Mouse (Mus musculus) heart, adult 8-10 months (tissue): Measurements from ENCODE around the gene Prss36. TPM values are rescaled to one million over a fixed set of nuclear protein-coding genes. Genes with fewer than 3 reads are reported as not detected.

ENCODE experiments used
- DNase-seq: peaks from one replicate; pipeline ENCODE4 v3.0.0; 2022; ENCODE audit warnings: low spot score
- total RNA-seq, 4 experiments: library from RNA; stranded (reverse); gene quantifications; 2 replicates each; pipeline ENCODE4 v1.2.4; 2022

Prss36 gene
- total RNA-seq, 4 experiments from 2014 or later: 8.7 to 10.4 (median 8.9) TPM

GRCm38 (mm10) chr7:127935028-127935722 is 11.3 kb downstream of the Prss36 start:
- peak; percentile 96 for DNase-seq

- DNase-seq: no peak
Observed at GRCm38 (mm10) chr7:127934075-127934474, 12.4 kb downstream of the Prss36 start.

DNA sequence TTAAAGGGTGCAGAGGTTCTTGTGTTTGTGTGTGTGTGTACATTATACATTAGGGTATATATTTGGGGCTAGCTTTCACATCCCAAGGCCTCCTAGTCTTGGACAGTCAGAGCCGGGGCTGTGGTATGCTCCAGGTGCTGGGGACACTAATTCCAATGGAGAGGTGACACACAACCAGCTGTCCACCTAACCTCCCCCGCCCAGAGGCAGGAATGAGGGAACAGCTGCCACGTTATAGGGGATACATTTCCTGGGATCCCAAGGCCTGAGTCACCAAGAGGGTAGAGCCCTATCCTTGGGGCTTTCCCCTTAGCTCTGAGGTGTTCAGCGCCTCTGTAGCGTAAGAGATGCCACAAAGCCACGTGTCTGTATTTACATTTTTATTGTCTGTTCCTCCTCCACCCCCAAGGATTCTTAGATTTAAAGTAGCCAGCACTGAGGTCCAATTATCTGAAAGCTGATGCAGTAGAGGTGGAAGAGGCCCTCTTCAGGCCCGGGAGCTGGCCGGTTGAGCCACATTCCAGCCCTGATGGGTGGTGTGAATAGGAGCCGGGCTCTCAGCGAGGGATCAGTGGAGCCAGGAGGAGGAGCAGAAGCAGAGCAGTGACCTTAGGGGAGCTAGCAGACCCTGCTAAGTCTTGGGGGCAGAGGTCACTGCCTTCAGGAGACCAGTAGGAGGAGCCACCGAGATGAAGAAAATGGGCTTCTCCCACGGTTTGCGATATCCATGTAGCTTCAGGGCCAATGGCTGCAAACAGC is 14.1 kb downstream of the Prss36 start:
- no peak for DNase-seq

DNA sequence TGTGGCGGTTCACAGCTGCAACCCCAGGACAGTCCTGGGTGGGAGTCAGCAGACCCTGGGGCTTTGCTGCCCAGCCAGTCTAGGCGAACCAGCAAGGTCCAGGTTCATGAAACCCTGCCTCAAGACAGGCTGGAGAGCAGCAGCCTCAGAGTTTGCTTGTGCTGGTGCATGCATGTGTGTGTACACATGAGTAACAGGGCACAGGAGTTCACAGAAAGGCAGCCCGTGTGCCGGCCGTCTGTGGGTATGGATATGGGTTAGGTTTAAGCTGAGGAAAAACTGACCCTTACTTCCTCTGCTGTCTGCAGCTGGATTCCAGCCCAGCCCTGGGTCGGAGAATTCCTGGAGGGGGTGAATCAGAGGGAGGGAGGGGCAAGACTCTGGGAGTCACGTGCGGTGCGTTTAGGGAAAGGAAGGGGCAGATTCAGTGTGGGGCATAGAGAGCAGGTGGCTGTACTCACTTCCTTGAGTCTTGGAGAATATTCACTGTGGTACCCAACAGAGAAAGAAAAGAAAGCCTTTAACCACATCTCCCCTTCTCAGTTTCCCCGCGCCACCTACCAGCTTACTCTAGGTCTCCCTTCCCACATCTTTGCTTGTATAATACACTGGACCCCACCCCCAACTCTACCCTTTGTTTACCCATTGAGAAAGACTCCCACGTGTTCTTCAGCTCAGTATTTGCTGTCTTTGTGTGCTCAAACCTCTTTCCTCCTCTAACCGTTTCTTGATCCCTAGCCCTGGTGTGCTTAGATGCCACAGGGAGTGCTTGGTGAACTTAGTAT is 15.0 kb downstream of the Prss36 start:
- no peak for DNase-seq

GRCm38 (mm10) chr7:127930636-127931035 is 15.9 kb downstream of the Prss36 start:
- DNase-seq: no peak

DNA sequence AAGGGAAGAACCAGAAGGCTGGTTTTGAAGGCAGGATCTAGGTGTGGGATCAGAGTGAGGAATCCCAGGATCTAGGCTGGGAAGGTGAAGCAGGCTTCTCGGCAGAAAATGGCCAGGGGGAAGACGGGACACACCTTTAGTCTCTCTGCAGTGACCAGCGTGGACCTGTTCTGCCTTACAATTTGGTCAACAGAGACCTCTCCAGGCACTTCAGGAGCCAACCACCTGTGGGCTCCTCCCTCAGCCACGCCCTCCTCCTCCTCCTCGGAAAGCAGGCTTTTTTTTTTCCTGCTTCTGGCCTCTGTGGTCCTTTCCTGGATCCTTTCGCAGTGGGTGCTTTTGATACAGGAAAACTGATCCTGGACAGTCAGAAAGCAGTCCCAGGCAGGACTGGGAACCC is 16.6 kb downstream of the Prss36 start, which contains the start of gene Prss8:
Gene Prss8, minus strand, starts transcription at position 182 of the 400 bp plus-strand sequence.
- no peak for DNase-seq

DNA sequence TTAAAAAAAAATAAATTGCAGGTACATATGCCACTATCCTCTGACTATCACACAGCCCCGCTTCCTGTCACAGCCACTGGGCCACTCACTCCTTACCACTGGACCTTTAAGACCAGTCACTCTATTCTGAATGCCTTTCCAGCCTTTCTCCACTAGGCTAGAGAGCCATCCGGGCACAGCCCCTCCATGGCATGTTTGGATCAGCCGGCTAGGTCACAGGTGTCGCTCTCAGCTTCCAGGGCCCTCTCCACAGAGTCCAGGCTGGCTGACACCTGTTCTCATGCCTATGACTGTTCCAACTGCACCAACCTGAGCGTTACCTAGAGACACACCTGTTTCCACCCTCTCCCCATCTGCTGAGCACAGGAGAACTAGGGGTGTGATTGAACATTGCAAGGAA is 17.9 kb downstream of the Prss36 start:
- no peak for DNase-seq

GRCm38 (mm10) chr7:127927726-127928125 is 18.8 kb downstream of the Prss36 start:
- DNase-seq: no peak

- DNase-seq: no peak
Observed at GRCm38 (mm10) chr7:127926846-127927245, 19.7 kb downstream of the Prss36 start.

DNA sequence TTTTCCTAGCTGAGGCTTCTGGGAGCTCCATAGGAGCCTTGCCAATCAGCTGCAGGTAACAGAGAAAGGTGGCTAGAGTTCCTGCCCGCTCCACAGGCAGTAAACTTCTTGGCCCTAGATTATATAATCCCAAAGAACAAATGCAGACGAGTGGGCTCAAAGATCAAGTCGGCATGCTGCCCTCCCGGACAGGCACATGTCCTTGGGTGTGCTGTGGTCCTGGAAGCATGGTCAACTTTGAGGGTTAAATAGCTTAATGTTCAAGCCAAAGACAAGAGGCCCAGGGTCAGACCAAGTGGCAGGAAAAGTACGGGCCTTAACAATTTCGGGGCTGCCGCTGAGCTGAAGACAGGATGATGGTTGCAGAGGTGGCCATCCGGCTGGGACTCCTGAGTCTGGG is 20.5 kb downstream of the Prss36 start:
- DNase-seq: no peak

DNA sequence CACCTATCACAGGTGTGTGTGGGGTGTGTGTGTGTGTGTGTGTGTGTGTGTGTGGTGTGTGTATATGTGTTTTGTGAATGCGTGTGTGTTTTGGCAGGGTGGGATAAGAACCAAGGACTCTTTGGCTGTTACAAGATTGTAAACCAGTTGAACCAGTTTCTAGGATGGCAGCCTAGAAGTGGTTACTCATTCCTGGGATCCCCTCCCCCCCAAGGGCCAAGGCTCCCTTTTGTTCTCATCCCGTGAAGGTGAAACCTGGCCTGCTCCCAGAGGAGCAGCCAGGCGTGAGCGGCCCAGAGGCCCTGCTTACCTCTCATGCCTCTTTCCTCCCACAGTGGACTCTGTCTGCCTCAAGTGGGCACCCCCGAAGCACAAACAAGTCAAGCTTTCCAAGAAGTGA is 21.3 kb downstream of the Prss36 start:
- DNase-seq: no peak

- no peak for DNase-seq
Observed at GRCm38 (mm10) chr7:127923714-127924113, 22.8 kb downstream of the Prss36 start.

DNA sequence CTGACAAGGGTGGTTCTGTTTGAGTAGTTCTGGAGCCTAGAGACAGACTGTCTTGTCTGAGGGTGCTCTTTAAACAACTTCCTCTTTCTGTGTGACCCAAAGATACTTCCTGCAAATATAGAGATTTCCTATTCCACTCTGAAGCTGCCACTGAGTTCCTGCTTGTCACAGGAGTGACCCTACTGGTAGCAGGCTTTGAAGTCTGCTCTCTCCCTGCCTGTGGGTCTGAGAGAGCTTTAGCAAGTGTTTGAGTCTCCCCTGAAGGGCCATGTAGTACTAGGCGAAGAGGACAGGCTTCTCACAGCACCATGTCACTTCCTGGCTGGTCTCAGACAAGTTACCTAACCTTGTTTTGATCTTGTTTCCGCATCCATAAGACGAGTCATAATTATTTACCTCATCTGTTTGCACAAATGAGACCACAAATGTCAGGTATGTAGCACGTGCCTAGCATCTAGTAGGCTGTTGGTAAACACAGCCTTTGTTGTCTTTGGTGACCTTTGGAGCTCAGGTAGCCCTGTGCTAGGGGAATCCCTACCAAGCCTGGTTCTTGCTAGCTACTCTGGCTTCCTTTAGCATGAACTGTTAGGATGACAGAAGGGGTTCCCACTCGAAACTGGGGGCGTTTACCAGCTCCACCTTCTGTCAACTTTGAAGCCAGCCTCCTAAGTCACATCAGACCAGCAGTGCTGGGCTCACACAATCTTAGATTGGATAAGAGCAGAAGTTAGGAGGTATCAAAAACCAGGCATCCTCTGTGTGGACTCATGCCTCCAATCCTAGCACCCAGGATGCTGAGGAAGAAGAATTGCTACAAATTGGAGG is 23.9 kb downstream of the Prss36 start:
- DNase-seq: no peak

DNA sequence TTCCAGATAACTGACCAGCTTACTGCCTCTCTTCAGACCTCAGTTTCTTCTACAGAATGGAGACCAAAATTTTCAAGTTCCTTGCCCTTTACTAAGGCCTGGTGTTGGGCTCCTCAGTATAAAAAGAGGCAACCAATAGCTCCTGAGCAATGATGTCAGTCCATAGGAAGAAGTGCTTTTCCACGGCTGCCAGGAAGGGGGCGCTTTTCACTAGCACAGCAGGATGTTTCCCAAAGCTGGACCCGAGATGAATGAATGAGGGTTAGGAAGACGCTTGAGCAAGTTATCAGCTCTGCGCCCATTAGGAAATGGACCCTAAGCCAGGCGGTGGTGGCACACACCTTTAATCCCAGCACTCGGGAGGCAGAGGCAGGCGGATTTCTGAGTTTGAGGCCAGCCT is 25.0 kb downstream of the Prss36 start:
- DNase-seq: no peak

DNA sequence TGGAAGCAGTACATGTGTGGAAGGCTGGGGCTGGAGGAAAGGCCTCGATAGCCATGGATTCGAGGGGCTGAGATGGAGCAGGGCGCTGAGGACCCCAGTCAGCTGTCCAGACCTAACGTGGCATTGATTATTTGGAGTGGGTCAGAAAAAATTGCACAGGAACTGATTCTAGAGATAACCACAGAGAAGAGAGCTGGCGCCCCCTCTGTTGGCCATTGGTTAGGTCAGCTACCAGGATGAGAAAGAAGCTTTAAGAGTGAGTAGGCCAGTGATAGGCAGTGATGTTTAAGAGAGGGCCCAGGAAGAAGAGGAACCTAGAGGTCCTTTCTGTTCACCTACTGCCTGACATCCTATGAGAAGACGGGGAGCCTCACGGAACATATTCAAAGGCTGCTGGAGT is 27.2 kb downstream of the Prss36 start:
- no peak for DNase-seq

- DNase-seq: no peak
Observed at GRCm38 (mm10) chr7:127918203-127918602, 28.3 kb downstream of the Prss36 start.

GRCm38 (mm10) chr7:127915293-127915692 is 31.2 kb downstream of the Prss36 start:
- no peak for DNase-seq

DNA sequence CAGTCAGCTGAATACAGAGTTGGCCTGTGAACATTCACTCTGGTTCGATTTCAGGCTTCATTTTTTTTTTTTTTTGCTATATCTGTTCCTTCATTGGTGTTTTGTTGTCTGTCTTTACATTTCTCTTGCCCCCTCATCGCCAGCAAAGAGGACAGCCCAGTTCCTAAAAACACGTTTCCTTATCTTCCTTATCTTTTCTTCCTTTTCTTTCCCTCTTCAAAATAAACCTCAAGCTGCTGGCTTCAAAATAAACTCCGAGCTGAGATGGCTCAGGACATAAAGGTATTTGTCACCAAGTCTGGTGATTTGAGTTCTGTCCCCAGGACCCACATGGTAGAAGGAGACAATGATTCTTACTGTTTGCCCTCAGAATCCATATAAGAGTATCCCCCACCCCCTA is 33.6 kb downstream of the Prss36 start:
- DNase-seq: no peak

- peak; percentile 89 for DNase-seq
Observed at GRCm38 (mm10) chr7:127912190-127912871, 34.2 kb downstream of the Prss36 start, which contains the start of gene Kat8. Gene Kat8, plus strand, starts transcription at chr7:127912516.

GRCm38 (mm10) chr7:127908656-127909055 is 37.9 kb downstream of the Prss36 start:
- no peak for DNase-seq

- DNase-seq: no peak
Observed at GRCm38 (mm10) chr7:127907939-127908338, 38.6 kb downstream of the Prss36 start.
